Mouse (Mus musculus): Measurements from ENCODE around the gene Mtnr1b. TPM values are rescaled to one million over a fixed set of nuclear protein-coding genes. Genes with fewer than 3 reads are reported as not detected.

Mtnr1b gene
- total RNA-seq, 2 experiments from 2014 or later: not detected

DNA sequence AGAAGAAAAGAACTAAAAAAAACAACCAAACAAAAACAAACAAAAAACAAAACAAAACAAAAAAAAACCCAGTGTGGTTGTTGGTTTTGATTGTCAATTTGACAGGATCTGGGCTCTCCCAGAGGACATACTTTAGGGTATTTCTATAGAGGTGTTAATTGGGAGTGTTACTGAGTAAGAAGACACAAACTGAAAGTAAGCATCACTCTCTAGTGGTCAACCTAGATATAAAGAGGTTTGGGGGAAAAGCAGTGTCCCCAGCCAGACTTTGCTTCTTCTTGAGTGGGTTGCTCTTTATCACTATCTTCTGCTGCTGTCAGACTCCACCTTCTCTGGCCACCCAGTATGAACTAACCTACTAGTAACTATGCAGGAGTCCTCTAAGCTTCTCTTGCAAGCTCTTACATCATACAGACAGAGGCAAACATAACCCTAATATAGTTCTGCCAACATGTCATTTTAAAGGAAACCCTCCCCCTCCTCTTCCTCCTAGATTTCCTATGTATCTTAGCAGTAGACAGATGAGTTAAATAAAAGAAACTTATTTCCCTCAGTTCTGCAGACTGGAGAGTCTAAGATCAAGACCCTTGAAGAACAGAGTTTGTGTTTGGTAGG, 71.8 kb downstream of the Mtnr1b start:
- DNase-seq: no peak

DNA sequence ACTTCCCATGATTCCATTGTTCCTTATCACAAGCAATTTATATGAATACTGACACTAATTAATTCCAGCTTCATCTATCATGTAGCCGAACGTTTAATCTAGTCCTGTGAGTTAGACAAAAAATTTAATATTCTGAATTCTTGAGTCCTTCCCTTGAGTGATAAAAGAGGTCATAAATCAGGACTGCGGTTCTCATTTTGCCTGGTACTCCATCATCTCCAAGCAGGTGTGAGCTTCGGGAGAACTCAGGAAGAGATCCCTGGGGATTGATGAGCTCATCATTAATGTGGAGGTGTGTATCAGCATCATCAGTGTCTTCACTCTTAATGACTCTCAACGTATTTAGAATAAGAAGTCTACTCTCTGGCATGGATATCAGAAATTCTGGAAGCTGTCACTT, 74.0 kb downstream of the Mtnr1b start:
- DNase-seq: no peak

DNA sequence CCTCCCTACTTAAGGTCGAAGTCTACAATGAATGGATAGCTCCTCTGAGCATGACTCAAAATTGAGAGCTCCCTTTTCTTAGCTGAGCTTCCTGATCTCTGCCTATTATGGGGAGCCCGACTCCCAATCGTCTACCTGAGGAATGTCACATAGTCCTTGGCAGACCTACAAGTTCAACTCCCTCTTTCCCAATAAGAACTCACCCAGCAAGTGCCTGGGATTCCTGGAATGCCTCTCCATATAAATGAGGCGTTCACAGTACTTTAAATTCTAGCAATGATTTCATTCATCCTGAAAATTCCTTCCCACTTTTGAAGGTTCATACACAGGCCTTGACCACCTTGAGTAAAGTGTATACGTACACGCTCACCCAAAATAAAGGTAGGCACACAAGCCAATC, 79.9 kb downstream of the Mtnr1b start:
- no peak for DNase-seq

DNA sequence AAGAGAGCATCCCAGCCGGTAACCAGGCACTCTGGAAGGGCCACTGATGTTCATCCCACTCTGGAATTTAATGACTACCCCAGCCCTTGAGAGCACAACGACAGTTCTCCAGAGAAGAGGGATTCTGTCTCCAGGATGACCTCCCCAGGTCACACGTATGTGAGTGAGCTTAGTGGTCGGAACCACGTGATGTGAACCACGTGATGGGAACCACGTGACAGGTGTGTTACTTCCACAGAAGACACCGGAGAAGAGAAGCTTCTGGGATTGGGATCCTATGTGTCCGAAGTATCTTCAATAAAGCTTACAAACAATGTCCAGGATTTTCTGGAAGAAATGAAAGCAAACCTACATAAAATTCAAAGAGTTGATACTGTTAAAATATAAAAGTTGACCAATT, 82.3 kb downstream of the Mtnr1b start:
- no peak for DNase-seq

DNA sequence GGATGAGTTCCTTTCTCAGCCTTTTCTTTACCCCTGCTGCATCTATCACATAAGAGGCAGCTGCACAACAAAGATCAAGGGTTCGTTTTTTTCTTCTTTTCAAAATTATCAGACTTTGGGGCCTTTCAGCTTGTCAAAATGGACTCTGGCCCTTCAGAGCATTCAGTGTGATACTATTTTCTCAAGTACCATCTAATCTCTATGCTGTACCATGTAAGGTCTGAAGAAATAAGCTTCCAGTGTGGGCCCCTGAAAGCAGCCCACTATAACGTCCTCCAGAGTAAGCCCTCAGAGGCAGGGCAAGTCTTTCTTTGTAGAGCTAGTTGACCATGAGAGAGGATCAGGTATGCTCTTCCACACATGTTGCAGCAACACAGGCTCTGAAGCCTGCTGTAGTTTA, 87.7 kb downstream of the Mtnr1b start:
- DNase-seq: no peak

DNA sequence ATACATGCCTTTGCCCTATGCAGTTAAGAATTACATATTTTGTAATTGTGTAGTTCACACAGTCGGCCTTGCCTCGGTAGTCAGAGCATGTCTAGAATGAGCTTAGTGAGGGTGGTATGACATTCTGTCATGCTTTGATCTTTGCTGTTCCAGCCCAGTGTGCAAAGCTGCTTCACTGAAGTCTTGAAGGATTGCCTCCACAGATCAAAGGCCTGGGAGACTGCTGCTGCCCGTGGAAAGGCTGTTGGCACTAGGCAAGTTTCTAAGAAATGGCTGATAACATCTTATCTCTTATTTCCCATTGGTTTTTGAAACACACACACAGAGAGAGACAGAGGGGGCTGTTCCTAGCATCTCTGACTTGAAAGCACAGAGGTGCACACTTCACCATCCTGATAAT, 88.2 kb downstream of the Mtnr1b start:
- DNase-seq: no peak

DNA sequence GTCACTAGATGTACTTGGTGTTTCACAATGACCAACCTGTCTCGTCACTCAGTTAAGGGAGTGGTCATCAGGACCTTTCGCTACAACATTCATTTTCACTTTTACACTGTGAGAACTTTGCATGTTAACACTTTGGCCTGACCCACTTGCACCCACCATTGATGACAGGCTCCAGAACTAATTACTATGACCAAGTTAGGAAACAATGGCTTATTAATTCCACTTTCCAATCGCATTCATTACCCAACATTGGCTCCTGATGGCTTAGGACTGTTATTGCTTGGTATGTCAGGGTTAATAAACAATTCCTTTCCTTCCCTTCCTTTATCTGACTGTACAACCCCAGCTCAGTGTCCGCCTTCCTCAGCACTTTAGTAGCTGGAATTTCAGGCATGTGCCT, 92.4 kb downstream of the Mtnr1b start:
- DNase-seq: no peak

DNA sequence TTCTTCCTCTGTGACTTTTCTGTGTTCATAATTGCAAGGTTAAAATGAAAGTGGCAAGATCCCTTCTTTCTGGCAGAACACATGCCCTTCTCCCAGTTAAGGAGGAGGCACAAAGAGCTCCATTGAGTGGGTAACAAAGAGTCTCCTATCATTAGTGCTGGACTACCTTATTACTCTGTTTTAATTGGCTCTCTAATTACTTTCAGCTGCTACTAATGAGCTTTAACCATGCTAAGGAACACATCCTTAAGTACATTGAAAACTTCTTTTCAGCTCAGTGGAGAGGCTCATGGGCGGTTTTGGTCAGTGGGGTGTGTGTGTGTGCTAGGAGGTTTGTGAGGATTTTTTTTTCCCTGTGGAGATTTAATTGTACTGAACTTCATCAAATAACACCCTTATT, 99.4 kb downstream of the Mtnr1b start:
- DNase-seq: no peak

Other genes with a start within 250 kb of the Mtnr1b start
- gene Deup1, start 246.6 kb downstream of the Mtnr1b start, total RNA-seq (2021): under 1 TPM in 1 of 2 experiments, not detected in 1; 0.17 TPM
- gene Slc36a4, start 164.8 kb downstream of the Mtnr1b start, total RNA-seq (2021): 10 to 100 TPM; 17.1 to 17.3 TPM

Measured in heart, postnatal 4 days (tissue).